Mouse (Mus musculus): ENCODE results near the gene Slc17a4. TPM values are rescaled to one million over a fixed set of nuclear protein-coding genes. Genes with fewer than 3 reads are reported as not detected.

Slc17a4 gene
- total RNA-seq, 2 experiments from 2014 or later, result 0.53 TPM; not detected in 1

Small RNA genes within 50 kb of the gene (microRNA-seq; reads per million reads assigned to microRNA genes)
- gene Gm44344 (ENCODE audit: borderline number of aligned reads in 2 of 2), result 0 reads per million in 2 experiments

Other genes with a start within 250 kb of the Slc17a4 start
- 1 to 10 TPM; 2.0 to 2.2 TPM for gene Hist1h2ac, start 231.1 kb downstream of the Slc17a4 start, total RNA-seq (2021)
- gene Hist1h2bc, start 230.8 kb downstream of the Slc17a4 start, total RNA-seq (2021), result 100 to 1,000 TPM; 115 to 172 TPM
- not detected for gene Hist1h1t, start 219.2 kb downstream of the Slc17a4 start, total RNA-seq (2021)
- gene Hist1h4c, start 216.6 kb downstream of the Slc17a4 start, total RNA-seq (2021), result 10 to 100 TPM; 79.0 to 94.6 TPM
- gene Hfe, start 204.2 kb downstream of the Slc17a4 start, total RNA-seq (2021), result 10 to 100 TPM; 33.3 to 45.6 TPM
- gene Hist1h1c, start 176.2 kb downstream of the Slc17a4 start, total RNA-seq (2021), result 100 to 1,000 TPM; 157 to 187 TPM
- gene Hist1h3c, start 169.4 kb downstream of the Slc17a4 start, total RNA-seq (2021), result 1 to 10 TPM; 4.6 to 5.4 TPM
- 10 to 100 TPM; 16.2 to 17.9 TPM for gene Hist1h2bb, start 168.3 kb downstream of the Slc17a4 start, total RNA-seq (2021)
- gene Hist1h2ab, start 163.9 kb downstream of the Slc17a4 start, total RNA-seq (2021), result 10 to 100 TPM; 19.4 to 19.5 TPM
- 10 to 100 TPM; 16.4 to 23.4 TPM for gene Hist1h3b, start 162.7 kb downstream of the Slc17a4 start, total RNA-seq (2021)
- gene Hist1h4b, start 158.0 kb downstream of the Slc17a4 start, total RNA-seq (2021), result 10 to 100 TPM; 61.2 to 90.4 TPM
- gene Hist1h4a, start 153.8 kb downstream of the Slc17a4 start, total RNA-seq (2021), result 10 to 100 TPM; 21.6 to 23.4 TPM
- gene Hist1h3a, start 152.6 kb downstream of the Slc17a4 start, total RNA-seq (2021), result 10 to 100 TPM; 18.1 to 28.1 TPM
- gene Hist1h1a, start 151.3 kb downstream of the Slc17a4 start, total RNA-seq (2021), result 10 to 100 TPM in 1 of 2 experiments, 1 to 10 TPM in 1; 7.1 to 14.2 TPM
- not detected for gene Trim38, start 145.1 kb downstream of the Slc17a4 start, total RNA-seq (2021)
- gene Slc17a2, start 108.0 kb downstream of the Slc17a4 start, total RNA-seq (2021), result not detected
- gene Slc17a3, start 75.6 kb downstream of the Slc17a4 start, total RNA-seq (2021), result under 1 TPM; 0.16 to 0.86 TPM
- gene Slc17a1, start 47.3 kb downstream of the Slc17a4 start, total RNA-seq (2021), result not detected
- gene Hist1h2ba, start 19.1 kb upstream of the Slc17a4 start, total RNA-seq (2021), result not detected
- not detected for gene Hist1h2aa, start 19.5 kb upstream of the Slc17a4 start, total RNA-seq (2021)
- gene Scgn, start 76.2 kb upstream of the Slc17a4 start, total RNA-seq (2021), result 1 to 10 TPM; 2.6 to 3.3 TPM